Mouse (Mus musculus) heart, embryonic 16.5 days (tissue): ENCODE measurements around the gene Col5a1. TPM values are rescaled to one million over a fixed set of nuclear protein-coding genes. Genes with fewer than 3 reads are reported as not detected.
A peak's percentile ranks its signal among the peaks of the same experiment; 100 is the strongest.

Source experiments
- ATAC-seq: fragments of 200-750 bp; cut with Nextera tagmentation; replicated peaks from 2 replicates; pipeline ENCODE4 v1.8.0; 2017; ENCODE audit warnings: moderate number of reproducible peaks; ENCODE audit not compliant: insufficient read depth, low FRiP score; ENCODE audit errors: extremely low read depth
- H3K27ac ChIP-seq: fragments of 300-500 bp; sonication (generic); 2 replicates; pipeline ENCODE4 v1.5.1; 2014; ENCODE audit warnings: mild to moderate bottlenecking, low read length, control low read depth, moderate library complexity
- H3K27me3 ChIP-seq: fragments of 300-500 bp; sonication (generic); 2 replicates; pipeline ENCODE4 v1.6.1; 2014; ENCODE audit warnings: low read length, mixed read lengths; ENCODE audit not compliant: control insufficient read depth, insufficient read depth
- H3K36me3 ChIP-seq: fragments of 300-500 bp; sonication (generic); 2 replicates; pipeline ENCODE4 v1.6.1; 2014; ENCODE audit not compliant: control insufficient read depth, insufficient read depth
- H3K4me1 ChIP-seq: fragments of 300-500 bp; sonication (generic); 2 replicates; pipeline ENCODE4 v1.6.1; 2014; ENCODE audit warnings: low read length, mixed read lengths; ENCODE audit not compliant: control insufficient read depth, insufficient read depth
- H3K4me2 ChIP-seq: fragments of 300-500 bp; sonication (generic); 2 replicates; pipeline ENCODE4 v1.6.1; 2014; ENCODE audit warnings: low read depth, mild to moderate bottlenecking, control low read depth, low read length
- H3K4me3 ChIP-seq: fragments of 300-500 bp; sonication (generic); 2 replicates; pipeline ENCODE4 v1.5.1; 2014; ENCODE audit warnings: mild to moderate bottlenecking, control low read depth, low read length
- H3K9ac ChIP-seq: fragments of 300-500 bp; sonication (generic); 2 replicates; pipeline ENCODE4 v1.6.1; 2014; ENCODE audit warnings: low read length, control low read depth
- H3K9me3 ChIP-seq: fragments of 300-500 bp; sonication (generic); replicated peaks from 2 replicates; pipeline ENCODE4 v1.6.1; 2016; ENCODE audit warnings: low read length; ENCODE audit not compliant: control insufficient read depth
- WGBS: fragments of 180-500 bp; shearing (Covaris S2); extraction: QIAGEN DNeasy Blood & Tissue Kit; methylation state at CpG from one replicate; pipeline ENCODE4 v1.1.7; 2014; 5-methylcytosine and 5-hydroxymethylcytosine counted together
- polyA plus RNA-seq: library from polyadenylated mRNA; unstranded; fragments of >200 nt; fragmentation: Nextera tagmentation; extraction: Ambion mirVana; gene quantifications from 2 replicates; pipeline ENCODE4 v1.2.1, GENCODE M21; 2015

The Col5a1 gene
- polyA plus RNA-seq, 1 experiment from 2014 or later: 73.7 TPM

DNA sequence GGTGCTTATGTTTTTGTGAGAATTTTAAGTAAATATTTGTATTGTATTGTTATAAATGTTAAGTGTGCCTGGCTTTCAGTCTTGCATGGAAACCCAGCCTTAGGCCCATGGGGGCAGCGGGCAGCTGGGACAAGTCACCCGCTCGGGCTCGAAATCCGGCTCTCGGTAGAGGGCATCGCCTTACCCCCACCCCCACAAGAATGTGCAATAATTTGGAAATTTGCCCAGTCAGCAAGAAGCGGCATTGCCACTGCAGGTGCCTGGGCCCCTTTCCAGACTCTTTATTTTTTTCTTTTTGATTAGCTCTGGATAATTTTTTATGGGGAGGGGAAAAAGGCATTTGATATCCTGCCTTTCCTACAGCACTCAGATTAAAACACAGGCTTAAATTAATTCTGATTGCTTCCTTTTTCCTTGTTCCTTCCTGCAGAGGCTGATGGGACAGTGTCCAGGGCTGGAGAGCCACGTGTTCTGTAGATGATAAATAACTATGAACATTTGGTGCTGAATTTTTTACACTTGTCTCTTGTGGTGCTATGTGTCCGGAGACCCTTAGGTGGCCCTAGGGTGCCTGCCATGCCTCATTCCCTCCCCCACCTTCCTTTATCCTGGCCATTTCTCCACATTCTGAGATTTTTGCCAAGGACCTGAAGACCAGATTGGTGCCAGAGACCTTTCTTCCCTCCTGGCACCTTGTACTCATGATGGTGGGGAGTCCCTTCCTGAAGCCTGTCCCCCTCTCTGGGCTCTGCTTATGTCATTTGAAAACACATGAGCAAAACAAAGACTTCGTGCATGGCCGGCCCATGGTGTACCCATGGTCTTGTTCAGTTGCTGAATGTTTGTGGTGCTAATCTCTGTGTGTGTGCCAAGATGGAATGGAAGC, 151.5 kb downstream of the Col5a1 start:
- no peaks in the 10 kb centered on the region for H3K27me3 ChIP-seq
- H3K4me1 ChIP-seq: peaks cover 10% of the 10 kb centered on the region
- 48% methylated on average over 12 of the region's 12 CpGs for WGBS
- ATAC-seq: peak; percentile 49; the same call in 1 of the 2 replicates
- no peak overlapping the region for H3K9ac ChIP-seq
- H3K4me3 ChIP-seq: no peak overlapping the region
- no peaks in the 10 kb centered on the region for H3K9me3 ChIP-seq
- no peak overlapping the region for H3K4me2 ChIP-seq
- H3K36me3 ChIP-seq: no peaks in the 10 kb centered on the region
- 0 out of 2 replicates have a peak overlapping the region, but pooled peaks have one; percentile 7 for H3K27ac ChIP-seq

DNA sequence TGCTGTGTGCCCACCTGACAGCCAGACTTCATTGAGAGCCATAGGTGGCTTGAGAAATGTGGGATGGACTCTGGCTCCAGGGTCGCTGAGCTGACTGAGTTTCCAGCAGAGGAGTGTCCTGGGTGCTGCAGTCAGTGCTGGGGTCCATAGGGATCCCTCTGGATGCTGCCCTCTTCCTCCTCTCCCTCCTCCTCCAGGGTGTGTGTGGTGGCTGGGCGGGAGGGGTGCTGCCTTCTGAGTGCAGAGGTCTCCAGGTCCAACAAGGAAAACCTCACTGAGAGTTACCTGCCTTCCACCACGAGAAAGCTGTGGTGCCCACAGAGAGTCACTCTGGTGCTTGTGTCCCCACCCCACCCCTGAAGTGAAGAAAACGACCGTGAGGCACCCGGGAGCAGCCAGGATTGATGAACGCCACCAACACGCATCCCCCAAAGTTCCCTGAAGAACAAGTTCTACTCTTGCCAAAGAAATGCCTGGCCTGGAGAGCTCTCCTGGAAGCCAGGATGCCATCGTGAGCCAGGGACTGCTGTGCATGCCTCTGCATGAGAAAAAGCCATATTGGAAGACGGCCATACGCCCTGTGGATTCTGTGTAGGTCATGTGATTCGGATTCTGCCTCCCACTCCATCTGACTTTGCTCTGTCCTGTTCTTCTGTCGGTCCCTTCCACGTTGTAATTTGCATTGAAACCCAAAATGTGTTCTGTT, 152.3 kb downstream of the Col5a1 start:
- Histone ChIP-seq H3K4me1 (peaks cover 10% of the 10 kb centered on the region), H3K9ac (no peak overlapping the region), H3K4me3 (no peak overlapping the region), H3K27ac (no peak overlapping the region), H3K36me3 (no peaks in the 10 kb centered on the region), H3K27me3 (no peaks in the 10 kb centered on the region), H3K4me2 (no peak overlapping the region), H3K9me3 (no peaks in the 10 kb centered on the region)
- ATAC-seq: no peak
- 75% methylated on average over 14 of the region's 14 CpGs for WGBS

DNA sequence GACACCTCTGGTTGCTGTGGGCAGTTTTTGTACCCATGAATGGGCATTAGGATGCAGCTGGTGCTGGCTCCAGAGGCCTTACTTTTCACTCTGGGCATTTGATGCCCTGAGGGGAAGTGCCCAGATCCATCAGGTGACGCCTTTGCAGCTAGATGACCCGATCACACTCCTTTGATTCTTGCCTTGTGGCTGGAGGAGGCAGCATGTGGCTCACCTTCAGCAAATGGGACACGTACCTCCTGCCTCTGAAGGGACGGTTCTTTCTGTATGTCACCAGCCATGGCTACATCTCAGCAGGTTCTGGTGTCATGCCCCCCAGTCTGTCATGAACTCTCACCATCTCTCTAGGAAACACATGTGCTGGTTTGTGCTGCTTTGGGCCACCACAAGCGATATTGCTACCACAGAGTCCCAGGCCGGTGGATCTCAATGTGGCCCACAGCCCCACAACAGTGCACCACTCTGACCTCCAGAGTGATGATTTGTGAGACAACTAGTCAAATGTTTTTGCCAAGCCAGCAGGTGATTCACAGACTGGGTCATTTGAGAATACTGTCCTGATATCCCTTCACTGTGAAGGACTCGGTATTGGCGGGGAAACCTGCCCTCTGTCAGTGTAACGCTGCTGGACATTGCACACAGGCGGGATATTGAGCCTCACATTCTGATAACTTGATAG, 153.6 kb downstream of the Col5a1 start:
- no peaks in the 10 kb centered on the region for H3K27me3 ChIP-seq
- no peak overlapping the region for H3K9ac ChIP-seq
- no peaks in the 10 kb centered on the region for H3K36me3 ChIP-seq
- no peaks in the 10 kb centered on the region for H3K9me3 ChIP-seq
- peaks cover 10% of the 10 kb centered on the region for H3K4me1 ChIP-seq
- no peak overlapping the region for H3K27ac ChIP-seq
- no peak overlapping the region for H3K4me2 ChIP-seq
- no peak overlapping the region for H3K4me3 ChIP-seq
- WGBS: 88% methylated on average over 10 of the region's 10 CpGs
- ATAC-seq: no peak

DNA sequence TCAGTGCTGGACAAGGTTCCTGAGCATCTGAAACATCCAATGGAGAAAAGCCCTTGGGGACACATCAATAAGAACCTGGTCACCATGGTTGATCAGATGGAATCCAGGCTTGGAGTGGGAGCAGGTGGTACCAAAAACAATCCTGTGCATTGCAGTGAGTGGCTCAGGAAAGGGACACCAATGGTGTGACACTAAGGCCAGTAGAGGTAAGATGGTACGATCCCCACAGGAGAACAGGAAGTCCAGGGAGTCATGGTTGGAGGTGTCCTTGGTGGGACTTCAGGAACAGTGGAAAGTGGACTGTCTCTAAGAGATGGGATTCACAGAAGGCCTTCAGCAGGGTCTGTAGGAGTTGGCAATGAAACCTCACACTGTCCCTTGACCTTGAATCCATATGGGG, 154.2 kb downstream of the Col5a1 start:
- ATAC-seq: no peak
- no peak overlapping the region for H3K4me2 ChIP-seq
- H3K9ac ChIP-seq: no peak overlapping the region
- no peaks in the 10 kb centered on the region for H3K9me3 ChIP-seq
- H3K27me3 ChIP-seq: no peaks in the 10 kb centered on the region
- peaks cover 10% of the 10 kb centered on the region for H3K4me1 ChIP-seq
- WGBS: 85% methylated on average over 1 of the region's 1 CpGs
- H3K4me3 ChIP-seq: no peak overlapping the region
- no peaks in the 10 kb centered on the region for H3K36me3 ChIP-seq
- H3K27ac ChIP-seq: no peak overlapping the region

DNA sequence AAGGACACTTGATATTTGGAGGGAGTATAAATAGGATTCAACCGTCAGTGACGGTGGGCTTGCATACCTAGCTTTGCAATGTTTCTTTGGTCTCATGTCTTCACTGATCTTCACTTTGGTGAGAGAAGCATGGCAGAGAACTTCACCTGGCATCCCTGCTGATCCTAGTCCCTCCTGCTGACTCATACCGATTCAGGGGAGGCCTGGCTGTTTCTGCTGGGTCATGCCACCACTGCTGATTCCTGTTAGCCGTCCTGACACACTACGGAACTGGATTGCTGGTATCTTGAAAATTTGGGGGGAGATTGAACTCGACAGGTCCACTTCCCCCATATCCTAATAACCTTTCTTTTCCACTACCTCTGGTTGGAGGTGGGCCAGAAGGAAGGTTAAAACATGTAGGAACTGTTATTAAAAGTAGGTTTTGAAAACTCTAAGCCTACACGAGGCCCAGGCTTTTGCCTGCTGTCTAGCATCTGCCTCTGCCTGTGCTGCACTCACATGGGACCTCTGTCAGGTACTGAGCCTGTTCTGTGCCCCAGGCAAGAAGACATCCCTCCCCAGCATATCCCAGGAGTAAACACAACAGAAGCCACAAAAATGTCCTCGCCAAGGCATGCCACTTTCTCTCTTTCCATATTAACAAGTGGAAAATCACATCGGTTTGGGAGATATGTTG, 158.8 kb downstream of the Col5a1 start:
- Histone ChIP-seq H3K36me3 (no peaks in the 10 kb centered on the region), H3K9me3 (no peaks in the 10 kb centered on the region), H3K4me1 (no peaks in the 10 kb centered on the region), H3K9ac (no peak overlapping the region), H3K4me2 (no peak overlapping the region), H3K27ac (no peak overlapping the region), H3K27me3 (no peaks in the 10 kb centered on the region), H3K4me3 (no peak overlapping the region)
- no peak for ATAC-seq
- WGBS: 81% methylated on average over 9 of the region's 9 CpGs

DNA sequence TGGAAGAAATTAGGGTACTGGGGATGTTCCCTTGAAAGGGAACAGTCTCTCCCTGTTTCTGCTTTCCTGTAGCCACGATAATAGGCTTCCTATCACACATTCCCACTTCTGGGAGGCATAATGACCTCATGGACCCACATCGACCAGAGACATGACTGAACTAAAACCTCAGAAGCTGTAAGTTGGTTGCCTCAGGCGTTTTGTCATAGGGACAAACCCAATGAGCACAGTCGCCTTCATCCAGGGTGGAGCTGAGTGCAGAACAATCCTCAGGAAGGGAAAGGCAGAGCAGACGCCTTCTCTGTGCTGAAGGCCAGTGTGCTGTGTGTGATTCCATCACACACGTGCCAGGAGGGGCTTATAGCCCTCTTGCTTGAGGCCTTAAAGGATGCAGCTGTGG, 160.1 kb downstream of the Col5a1 start:
- no peaks in the 10 kb centered on the region for H3K4me1 ChIP-seq
- 64% methylated on average over 6 of the region's 6 CpGs for WGBS
- no peaks in the 10 kb centered on the region for H3K9me3 ChIP-seq
- H3K4me2 ChIP-seq: no peak overlapping the region
- no peaks in the 10 kb centered on the region for H3K36me3 ChIP-seq
- H3K27me3 ChIP-seq: no peaks in the 10 kb centered on the region; the same call in 1 of the 2 replicates
- H3K9ac ChIP-seq: no peak overlapping the region
- no peak for ATAC-seq
- no peak overlapping the region for H3K27ac ChIP-seq
- H3K4me3 ChIP-seq: no peak overlapping the region

DNA sequence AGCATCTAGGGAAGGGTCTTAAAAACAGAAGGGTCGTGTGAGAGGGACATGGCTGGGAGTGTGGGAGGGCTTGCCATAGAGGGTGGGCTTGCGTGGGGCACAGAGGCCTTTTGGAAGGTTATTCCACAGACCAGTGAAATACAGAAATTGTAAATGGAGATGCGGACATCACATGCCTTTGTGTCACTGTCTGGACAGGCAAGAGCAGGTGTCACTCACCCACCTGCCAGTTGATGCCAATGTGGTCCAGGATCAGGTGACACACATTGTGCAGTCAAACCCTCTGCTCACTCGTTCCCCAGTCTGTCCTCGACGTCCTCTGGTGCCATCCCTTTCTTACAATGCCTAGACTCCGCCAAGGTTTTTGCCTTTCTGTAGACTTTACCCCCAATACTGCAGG, 160.9 kb downstream of the Col5a1 start:
- 69% methylated on average over 7 of the region's 7 CpGs for WGBS
- no peak for ATAC-seq

DNA sequence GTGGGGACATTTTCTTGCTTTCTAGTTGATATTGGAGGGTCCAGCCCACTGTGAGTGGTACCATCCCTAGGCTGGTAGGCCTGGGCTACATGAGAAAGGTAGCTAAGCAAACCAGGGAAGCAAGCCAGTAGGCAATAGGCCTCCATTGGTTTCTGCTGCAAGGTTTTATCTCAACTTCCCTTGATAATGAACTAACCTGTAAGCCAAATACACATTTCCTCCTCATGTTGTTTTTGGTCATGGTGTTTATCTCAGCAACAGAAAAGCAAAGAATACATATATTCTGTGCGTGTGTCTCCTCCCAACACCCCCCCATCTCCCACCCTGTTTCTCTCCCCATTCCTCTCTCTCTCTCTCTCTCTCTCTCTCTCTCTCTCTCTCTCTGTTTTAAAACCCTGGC, 173.7 kb downstream of the Col5a1 start:
- Histone ChIP-seq H3K27ac (no peak overlapping the region), H3K9ac (no peak overlapping the region), H3K4me2 (no peak overlapping the region), H3K36me3 (no peaks in the 10 kb centered on the region), H3K4me1 (no peaks in the 10 kb centered on the region), H3K9me3 (no peaks in the 10 kb centered on the region), H3K27me3 (no peaks in the 10 kb centered on the region), H3K4me3 (no peak overlapping the region)
- 75% methylated on average over 1 of the region's 1 CpGs for WGBS
- no peak for ATAC-seq

More for the DNA sequence above, 160.9 kb downstream of the Col5a1 start:
- no peak overlapping the region for H3K9ac ChIP-seq
- H3K4me1 ChIP-seq: no peaks in the 10 kb centered on the region
- H3K27me3 ChIP-seq: no peaks in the 10 kb centered on the region; the same call in 1 of the 2 replicates
- no peaks in the 10 kb centered on the region for H3K36me3 ChIP-seq
- no peak overlapping the region for H3K4me3 ChIP-seq
- no peak overlapping the region for H3K4me2 ChIP-seq
- H3K9me3 ChIP-seq: no peaks in the 10 kb centered on the region
- no peak overlapping the region for H3K27ac ChIP-seq
